Mouse (Mus musculus): ENCODE data around the gene Amt. TPM values are rescaled to one million over a fixed set of nuclear protein-coding genes. Genes with fewer than 3 reads are reported as not detected.
"Not testable (repeated sequence)": the region's sequence is repeated elsewhere in the genome, so short reads cannot be mapped to it uniquely, and the experiment has no call there.

The Amt gene
- polyA plus RNA-seq, 1 experiment from 2014 or later, result 23.1 TPM

DNA sequence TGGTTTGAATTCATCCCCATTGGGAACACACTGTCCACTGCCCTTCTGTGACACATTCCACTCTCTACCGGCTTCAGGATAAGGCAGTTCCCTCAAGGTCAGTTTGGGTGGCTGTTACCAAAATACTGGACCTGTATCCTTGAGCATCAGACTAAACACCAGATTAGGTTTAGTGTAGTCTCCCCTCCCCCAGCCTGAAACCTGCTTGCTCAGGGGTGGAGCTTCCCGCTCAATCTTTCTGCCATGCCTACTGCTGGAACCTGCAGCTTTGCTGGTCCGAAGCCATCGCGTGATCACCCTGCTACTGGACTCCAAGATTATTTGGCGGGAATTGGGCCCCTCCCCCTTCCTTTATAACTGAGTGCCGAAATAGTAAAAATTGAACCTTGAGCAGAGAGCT is 28.0 kb upstream of the Amt start:
- 86% methylated on average over 7 of the region's 7 CpGs for WGBS
- H3K4me1 ChIP-seq, result peaks cover 32% of the 10 kb centered on the region
- not testable (repeated sequence) for DNase-seq (ENCODE audit: low spot score)

DNA sequence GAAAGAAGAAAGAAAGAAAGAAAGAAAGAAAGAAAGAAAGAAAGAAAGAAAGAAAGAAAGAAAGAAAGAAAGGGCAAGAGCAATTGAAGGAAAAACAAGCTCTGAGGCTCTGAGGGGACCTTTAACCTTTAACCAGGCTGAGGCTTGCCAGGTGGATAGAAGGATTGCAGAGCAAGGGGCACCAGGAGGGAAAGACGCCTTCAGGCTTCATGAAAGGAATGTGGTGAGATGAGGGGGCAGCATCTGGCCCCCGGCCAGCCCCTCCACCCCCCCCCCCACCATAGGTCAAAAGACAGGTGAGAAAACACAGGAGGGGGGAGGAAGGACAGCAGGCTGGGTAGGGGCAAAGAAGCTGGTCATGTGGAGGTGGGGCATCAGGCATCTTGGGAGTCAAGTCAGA is 24.7 kb upstream of the Amt start:
- WGBS, result 30% methylated on average over 2 of the region's 2 CpGs
- H3K9me3 ChIP-seq (replicated peaks), result no peaks in the 10 kb centered on the region
- H3K4me3 ChIP-seq, result no peak overlapping the region
- DNase-seq (ENCODE audit: low spot score), result peak; percentile 37
- no peaks in the 10 kb centered on the region for H3K36me3 ChIP-seq
- H3K4me1 ChIP-seq, result peaks cover 18% of the 10 kb centered on the region; the same call in 1 of the 2 replicates
- H3K27me3 ChIP-seq (ENCODE audit: low read depth, poor library complexity, severe bottlenecking), result no peaks in the 10 kb centered on the region
- no peak overlapping the region for H3K27ac ChIP-seq

More for the DNA sequence above, 28.0 kb upstream of the Amt start:
- not testable (repeated sequence) for H3K36me3 ChIP-seq; H3K27ac ChIP-seq; H3K4me3 ChIP-seq; H3K27me3 ChIP-seq (ENCODE audit: low read depth, poor library complexity, severe bottlenecking); H3K9me3 ChIP-seq (replicated peaks)

GRCm38 (mm10) chr9:108272691-108273090 is 24.0 kb upstream of the Amt start:
- no peaks in the 10 kb centered on the region for H3K36me3 ChIP-seq
- H3K4me3 ChIP-seq, result no peak overlapping the region
- H3K27ac ChIP-seq, result peak overlapping the region; percentile 3; the same call in 1 of the 2 replicates
- WGBS, result 64% methylated on average over 5 of the region's 5 CpGs
- H3K27me3 ChIP-seq (ENCODE audit: low read depth, poor library complexity, severe bottlenecking), result no peaks in the 10 kb centered on the region
- H3K4me1 ChIP-seq, result peaks cover 18% of the 10 kb centered on the region; the same call in 1 of the 2 replicates
- DNase-seq (ENCODE audit: low spot score), result no peak
- no peaks in the 10 kb centered on the region for H3K9me3 ChIP-seq (replicated peaks)

DNA sequence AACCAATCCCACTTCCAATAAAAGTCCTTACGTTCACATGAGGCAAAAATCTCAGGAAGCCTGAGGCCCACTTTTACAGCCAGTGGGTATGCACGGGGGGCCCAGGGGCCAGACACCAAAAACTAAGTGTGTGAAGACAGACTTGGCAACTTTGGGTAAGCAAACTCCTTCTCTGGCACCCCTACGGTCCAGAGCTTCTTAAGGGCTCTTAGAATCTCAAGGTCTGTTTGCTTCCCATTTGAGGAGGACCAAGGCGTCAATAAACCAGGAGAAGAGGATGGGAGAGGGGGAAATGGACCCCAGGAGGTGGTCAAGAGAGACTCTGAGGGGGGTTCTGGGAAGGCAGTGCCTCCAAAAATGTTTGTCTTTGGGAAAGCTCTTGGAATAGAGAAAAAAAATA is 23.2 kb upstream of the Amt start:
- no peaks in the 10 kb centered on the region for H3K27me3 ChIP-seq (ENCODE audit: low read depth, poor library complexity, severe bottlenecking)
- WGBS, result 82% methylated on average over 4 of the region's 4 CpGs
- H3K9me3 ChIP-seq (replicated peaks), result no peaks in the 10 kb centered on the region
- no peaks in the 10 kb centered on the region for H3K36me3 ChIP-seq
- H3K4me3 ChIP-seq, result no peak overlapping the region
- no peak for DNase-seq (ENCODE audit: low spot score)
- H3K27ac ChIP-seq, result no peak overlapping the region
- H3K4me1 ChIP-seq, result peaks cover 18% of the 10 kb centered on the region; the same call in 1 of the 2 replicates

GRCm38 (mm10) chr9:108274476-108275330 is 21.9 kb upstream of the Amt start:
- no peaks in the 10 kb centered on the region for H3K27me3 ChIP-seq (ENCODE audit: low read depth, poor library complexity, severe bottlenecking)
- H3K36me3 ChIP-seq, result no peaks in the 10 kb centered on the region
- 78% methylated on average over 5 of the region's 5 CpGs for WGBS
- DNase-seq (ENCODE audit: low spot score), result no peak
- no peak overlapping the region for H3K4me3 ChIP-seq
- H3K4me1 ChIP-seq, result peaks cover 18% of the 10 kb centered on the region; the same call in 1 of the 2 replicates
- H3K9me3 ChIP-seq (replicated peaks), result no peaks in the 10 kb centered on the region
- H3K27ac ChIP-seq, result no peak overlapping the region

- Histone ChIP-seq H3K27me3 (ENCODE audit: low read depth, poor library complexity, severe bottlenecking) (no peaks in the 10 kb centered on the region), H3K9me3 (replicated peaks) (no peaks in the 10 kb centered on the region), H3K27ac (no peak overlapping the region), H3K4me3 (no peak overlapping the region), H3K4me1 (peaks cover 22% of the 10 kb centered on the region), H3K36me3 (no peaks in the 10 kb centered on the region)
- WGBS, result 69% methylated on average over 6 of the region's 6 CpGs
- DNase-seq (ENCODE audit: low spot score), result no peak
Measured at GRCm38 (mm10) chr9:108275331-108275659, 21.4 kb upstream of the Amt start.

DNA sequence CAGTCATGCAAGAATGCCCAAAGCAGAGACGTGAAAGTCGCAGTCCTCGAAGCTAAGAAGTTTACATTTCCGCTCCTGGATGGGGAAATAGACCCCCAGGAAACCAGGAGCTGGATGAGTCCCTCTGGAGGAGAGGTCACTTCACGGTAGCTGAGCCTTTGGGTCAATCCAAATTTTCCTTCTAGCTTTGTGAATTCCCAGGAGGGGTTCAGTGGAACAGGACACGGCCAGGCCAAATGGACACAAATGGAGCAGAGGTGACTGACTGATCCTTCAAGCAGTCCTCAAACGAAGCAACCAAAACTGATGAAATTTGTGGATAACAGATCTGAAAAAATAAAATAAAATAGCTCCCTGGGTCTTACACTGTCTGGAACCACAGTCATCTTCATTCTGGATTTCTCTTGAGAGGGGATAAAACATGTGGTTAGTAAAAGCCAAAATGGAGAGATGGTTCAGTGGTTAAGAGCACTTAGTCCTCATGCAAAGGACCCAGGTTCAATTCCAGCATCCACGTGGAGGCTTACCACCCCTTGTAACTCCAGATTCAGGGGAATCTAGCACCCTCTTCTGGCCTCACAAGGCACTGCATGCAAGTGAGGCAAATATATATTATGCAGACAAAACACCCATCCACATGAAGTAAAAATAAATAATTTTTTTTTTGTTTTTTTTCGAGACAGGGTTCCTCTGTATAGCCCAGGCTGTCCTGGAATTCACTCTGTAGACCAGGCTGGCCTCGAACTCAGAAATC is 17.8 kb upstream of the Amt start:
- DNase-seq (ENCODE audit: low spot score), result no peak
- peaks cover 11% of the 10 kb centered on the region for H3K4me1 ChIP-seq
- no peaks in the 10 kb centered on the region for H3K27me3 ChIP-seq (ENCODE audit: low read depth, poor library complexity, severe bottlenecking)
- no peak overlapping the region for H3K27ac ChIP-seq
- H3K36me3 ChIP-seq, result no peaks in the 10 kb centered on the region
- no peak overlapping the region for H3K4me3 ChIP-seq
- WGBS, result 72% methylated on average over 10 of the region's 10 CpGs
- H3K9me3 ChIP-seq (replicated peaks), result no peaks in the 10 kb centered on the region

DNA sequence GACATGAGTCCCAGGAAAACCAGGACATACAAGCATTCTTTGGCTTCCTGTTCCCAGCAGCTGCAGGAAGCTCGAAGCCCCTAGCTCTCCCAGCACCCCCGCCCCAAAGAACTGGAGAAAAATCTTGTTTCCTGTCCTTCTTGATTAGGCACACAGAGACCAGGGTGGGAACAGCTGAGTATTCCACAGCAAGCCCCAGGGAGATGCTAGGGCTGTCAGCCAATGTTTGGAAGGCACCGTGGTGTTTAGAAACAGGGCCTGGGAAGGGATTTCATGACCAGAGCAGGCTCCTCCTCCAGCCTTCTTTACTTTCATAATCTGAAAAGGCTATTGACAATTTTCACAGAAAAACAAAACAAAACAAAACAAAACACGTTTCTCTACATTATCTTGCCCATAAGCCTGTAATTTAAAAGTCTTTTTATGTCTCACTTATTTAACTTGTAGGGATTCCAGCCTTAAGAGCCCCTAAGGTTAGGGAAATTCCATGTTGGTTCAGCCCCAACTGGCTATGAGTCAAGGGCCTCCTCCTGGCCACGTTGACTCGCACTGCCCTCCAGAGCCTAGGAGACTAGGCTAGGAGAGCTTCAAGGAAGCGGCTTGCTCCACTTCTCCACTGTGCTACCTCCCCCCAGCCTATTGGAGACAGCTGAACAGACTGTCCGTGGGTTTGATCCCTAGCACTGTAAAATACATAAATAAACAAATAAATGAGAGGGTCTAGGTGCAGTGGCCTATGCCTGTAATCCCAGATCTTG is 16.4 kb upstream of the Amt start:
- no peak for DNase-seq (ENCODE audit: low spot score)

DNA sequence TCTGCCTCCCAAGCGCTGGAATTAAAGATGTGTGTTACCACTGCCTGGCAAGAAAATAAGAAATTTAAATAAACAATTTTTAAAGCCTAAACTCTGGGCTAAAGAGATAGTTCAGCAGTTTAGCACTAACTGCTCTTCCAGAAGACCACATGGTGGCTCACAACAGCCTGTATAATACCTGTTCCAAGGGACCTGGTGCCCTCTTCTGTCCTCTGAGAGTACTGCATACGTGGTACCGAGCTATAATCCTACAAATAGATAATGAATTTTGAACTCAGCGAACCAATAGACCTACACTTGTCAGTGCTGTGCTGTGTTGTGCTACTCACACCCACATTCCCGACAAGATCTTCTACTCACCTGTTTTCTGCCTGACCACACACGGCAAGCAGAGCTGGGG is 12.2 kb upstream of the Amt start:
- Histone ChIP-seq H3K27ac (no peak overlapping the region), H3K4me3 (no peak overlapping the region), H3K4me1 (peaks cover 4% of the 10 kb centered on the region; the same call in 1 of the 2 replicates), H3K27me3 (ENCODE audit: low read depth, poor library complexity, severe bottlenecking) (no peaks in the 10 kb centered on the region), H3K9me3 (replicated peaks) (no peaks in the 10 kb centered on the region), H3K36me3 (no peaks in the 10 kb centered on the region)
- DNase-seq (ENCODE audit: low spot score), result peak; percentile 66
- WGBS, result 15% methylated on average over 6 of the region's 6 CpGs

More for the DNA sequence above, 16.4 kb upstream of the Amt start:
- WGBS, result 53% methylated on average over 8 of the region's 8 CpGs
- no peaks in the 10 kb centered on the region for H3K27me3 ChIP-seq (ENCODE audit: low read depth, poor library complexity, severe bottlenecking)
- H3K4me1 ChIP-seq, result peaks cover 4% of the 10 kb centered on the region; the same call in 1 of the 2 replicates
- H3K36me3 ChIP-seq, result no peaks in the 10 kb centered on the region
- no peak overlapping the region for H3K4me3 ChIP-seq
- no peaks in the 10 kb centered on the region for H3K9me3 ChIP-seq (replicated peaks)
- no peak overlapping the region for H3K27ac ChIP-seq

GRCm38 (mm10) chr9:108287526-108288238 is 9.0 kb upstream of the Amt start:
- not testable (repeated sequence) for H3K36me3 ChIP-seq; H3K27ac ChIP-seq; H3K27me3 ChIP-seq (ENCODE audit: low read depth, poor library complexity, severe bottlenecking); DNase-seq (ENCODE audit: low spot score); H3K4me3 ChIP-seq; H3K9me3 ChIP-seq (replicated peaks)
- WGBS, result 82% methylated on average over 6 of the region's 6 CpGs
- peaks cover 14% of the 10 kb centered on the region for H3K4me1 ChIP-seq

GRCm38 (mm10) chr9:108289347-108289746 is 7.3 kb upstream of the Amt start:
- H3K36me3 ChIP-seq, result peaks cover 7% of the 10 kb centered on the region
- no peak for DNase-seq (ENCODE audit: low spot score)
- H3K4me1 ChIP-seq, result peaks cover 14% of the 10 kb centered on the region
- H3K27me3 ChIP-seq (ENCODE audit: low read depth, poor library complexity, severe bottlenecking), result no peaks in the 10 kb centered on the region
- peak overlapping the region; percentile 90 for H3K27ac ChIP-seq
- H3K4me3 ChIP-seq, result peak overlapping the region; percentile 67
- 68% methylated on average over 2 of the region's 2 CpGs for WGBS
- no peaks in the 10 kb centered on the region for H3K9me3 ChIP-seq (replicated peaks)

DNA sequence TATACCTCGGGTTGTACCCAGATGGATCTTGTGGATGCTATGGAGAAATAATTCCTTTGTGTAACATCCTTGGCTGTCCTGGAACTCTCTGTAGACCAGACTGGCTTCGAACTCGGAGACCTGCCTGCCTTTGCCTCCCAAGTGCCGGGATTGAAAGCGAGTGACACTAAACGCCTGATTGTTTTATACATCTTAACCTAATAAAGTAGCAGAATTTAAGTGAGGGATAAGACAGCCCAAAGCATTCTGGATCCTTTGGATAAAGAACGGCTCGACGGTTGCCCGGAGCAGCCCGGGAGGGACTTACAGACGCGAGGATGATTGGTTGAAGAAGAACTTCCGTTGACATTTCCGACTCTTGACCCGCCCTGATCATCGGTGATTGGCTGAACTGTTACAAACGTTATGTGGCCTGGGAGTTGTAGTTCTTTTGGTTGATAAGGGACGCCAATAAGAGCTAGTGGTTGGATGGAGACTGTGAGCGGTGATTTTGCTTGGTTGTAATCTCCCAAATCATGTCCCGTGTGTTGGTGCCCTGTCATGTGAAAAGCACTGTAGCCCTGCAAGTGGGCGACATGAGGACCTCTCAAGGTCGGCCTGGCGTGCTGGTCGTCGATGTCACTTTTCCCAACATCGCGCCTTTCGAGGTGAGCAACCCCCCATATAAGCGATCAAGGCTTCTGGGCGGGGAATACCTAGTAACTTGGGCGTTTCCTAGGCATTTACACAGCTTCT is 6.5 kb upstream of the Amt start, which contains the start of gene Nicn1:
Gene Nicn1, plus strand, starts transcription at position 414 of the 735 bp plus-strand sequence.
- 1% methylated on average over 32 of the region's 32 CpGs for WGBS
- H3K9me3 ChIP-seq (replicated peaks), result no peaks in the 10 kb centered on the region
- peaks cover 14% of the 10 kb centered on the region for H3K4me1 ChIP-seq
- H3K27ac ChIP-seq, result peak within 1 kb of the TSS; percentile 90
- H3K36me3 ChIP-seq, result peaks cover 16% of the 10 kb centered on the region
- peak; percentile 79 for DNase-seq (ENCODE audit: low spot score)
- peak within 1 kb of the TSS; percentile 67 for H3K4me3 ChIP-seq
- no peaks in the 10 kb centered on the region for H3K27me3 ChIP-seq (ENCODE audit: low read depth, poor library complexity, severe bottlenecking)
